Mouse (Mus musculus) v-Abl transformed pro-B cells (cell line): ENCODE data around the gene Cdh3.

ENCODE experiments used
- in situ Hi-C, 2 experiments: fragments of 400-800 bp; cut with MboI; formaldehyde crosslinking; loops; one replicate each; pipeline ENCODE4 v1.15.1; 2025; ENCODE audit not compliant: unreplicated experiment in 2 of 2

Cdh3 gene

DNA sequence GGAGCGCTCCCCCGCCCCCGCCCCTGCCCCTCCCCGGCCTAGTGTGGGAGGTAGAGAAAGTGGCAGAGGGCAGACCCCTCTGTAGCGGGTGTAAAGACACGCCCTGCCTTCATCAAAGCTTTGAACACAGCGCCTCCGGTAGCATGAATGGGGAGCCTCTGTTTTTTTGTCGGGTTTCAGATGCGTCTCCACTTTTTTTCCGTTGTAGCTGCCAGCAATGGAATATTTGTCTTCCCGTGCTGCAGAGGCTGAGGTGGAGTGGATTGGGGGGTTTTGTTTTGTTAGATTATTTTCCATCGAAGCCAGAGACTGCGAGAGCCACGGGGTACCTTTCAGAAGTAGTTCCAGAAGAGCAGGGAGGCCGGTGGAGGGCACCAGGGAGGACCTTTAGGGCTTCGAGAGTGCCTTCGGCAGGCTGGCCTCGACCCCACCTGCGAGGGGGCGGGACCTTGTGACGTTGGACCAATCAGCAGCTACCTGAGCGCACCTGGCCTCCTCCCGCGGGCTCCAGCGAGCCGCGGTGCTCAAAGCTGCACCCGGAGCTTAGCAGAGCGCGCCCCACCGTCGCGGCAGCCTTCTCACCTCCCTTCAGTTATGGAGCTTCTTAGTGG, at the start of gene Cdh3:
Gene Cdh3 (plus strand): TSS at position 527 of the 611 bp plus-strand sequence.
- in situ Hi-C loops: no loop called here

DNA sequence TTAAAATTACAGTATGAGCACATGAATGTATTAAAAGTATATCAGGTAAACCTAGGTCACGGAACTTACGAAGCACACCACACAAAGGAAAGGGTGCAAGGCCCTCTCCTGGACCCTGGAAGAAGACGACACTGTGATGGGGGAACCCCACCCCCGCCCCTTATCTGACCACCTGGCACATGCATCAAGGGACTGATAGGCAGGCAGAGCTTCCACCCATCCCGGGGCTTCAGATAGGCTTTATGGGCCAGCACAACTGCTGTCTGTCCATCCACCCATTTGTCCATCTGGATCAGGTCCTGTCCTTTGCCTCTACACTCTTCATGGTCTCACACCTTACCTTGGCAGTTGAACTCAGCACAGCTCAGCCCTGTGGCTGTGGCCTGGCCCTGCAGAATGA, 48.6 kb upstream of the Cdh3 start:
- in situ Hi-C loops: no loop called here

DNA sequence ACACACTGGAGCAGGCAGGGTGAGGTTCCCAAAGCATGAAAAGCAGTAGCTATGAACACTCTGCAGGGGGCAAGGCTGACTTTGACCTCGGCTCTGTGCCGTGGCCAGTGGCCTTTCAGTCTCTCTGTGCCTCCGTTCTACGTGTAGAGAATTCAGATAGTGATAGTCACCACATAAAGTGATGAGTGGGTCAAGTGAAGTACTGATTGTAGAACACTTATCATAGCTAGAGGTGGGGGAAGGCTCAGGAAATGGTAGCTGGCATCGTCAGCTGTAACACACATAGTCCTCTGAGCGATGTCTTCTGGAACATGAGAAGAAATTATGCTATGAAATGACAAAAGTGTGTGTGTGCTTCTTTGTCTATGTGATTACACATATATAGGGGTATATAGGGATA, 46.9 kb upstream of the Cdh3 start:
- in situ Hi-C loops: no loop called here

DNA sequence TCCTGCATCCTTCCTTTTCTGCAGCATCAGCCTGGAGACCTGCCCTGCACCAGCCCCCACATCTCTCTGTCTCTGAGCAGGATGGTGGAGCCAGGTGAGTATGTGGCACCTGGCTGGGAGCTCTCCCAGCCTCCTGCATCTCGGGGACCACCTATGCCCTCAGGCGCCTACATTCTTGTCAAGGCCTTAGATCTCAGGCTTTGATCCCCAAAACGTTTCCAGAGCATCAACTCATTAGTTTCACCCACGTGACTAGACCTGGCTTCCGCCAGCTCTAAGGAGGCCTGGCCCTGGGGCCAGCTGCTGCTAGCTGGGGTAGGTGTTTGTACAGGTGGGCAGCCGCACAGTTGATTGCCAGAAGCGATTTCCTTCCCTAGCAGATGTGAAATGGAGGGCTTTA, 41.2 kb upstream of the Cdh3 start:
- in situ Hi-C loops: no loop called here

DNA sequence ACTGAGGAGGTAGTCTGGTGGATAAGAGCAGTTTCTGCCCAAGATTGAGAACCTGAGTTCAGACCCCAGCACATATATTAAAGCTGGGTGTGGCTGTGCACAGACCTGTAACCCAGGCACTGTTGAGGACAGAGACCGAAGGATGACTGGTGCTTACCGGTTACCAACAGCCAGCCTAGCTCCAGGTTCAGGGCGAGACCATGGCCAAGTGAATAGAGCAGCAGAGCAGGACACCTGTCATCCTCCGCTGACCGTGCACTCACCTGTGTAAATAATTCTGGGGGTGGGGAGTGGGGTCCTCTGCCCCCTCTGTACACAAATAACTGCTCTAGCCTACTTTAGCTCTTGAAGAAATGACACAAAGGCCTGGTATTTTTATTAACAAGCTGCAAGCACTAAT, 36.7 kb upstream of the Cdh3 start:
- in situ Hi-C loops: no loop called here

DNA sequence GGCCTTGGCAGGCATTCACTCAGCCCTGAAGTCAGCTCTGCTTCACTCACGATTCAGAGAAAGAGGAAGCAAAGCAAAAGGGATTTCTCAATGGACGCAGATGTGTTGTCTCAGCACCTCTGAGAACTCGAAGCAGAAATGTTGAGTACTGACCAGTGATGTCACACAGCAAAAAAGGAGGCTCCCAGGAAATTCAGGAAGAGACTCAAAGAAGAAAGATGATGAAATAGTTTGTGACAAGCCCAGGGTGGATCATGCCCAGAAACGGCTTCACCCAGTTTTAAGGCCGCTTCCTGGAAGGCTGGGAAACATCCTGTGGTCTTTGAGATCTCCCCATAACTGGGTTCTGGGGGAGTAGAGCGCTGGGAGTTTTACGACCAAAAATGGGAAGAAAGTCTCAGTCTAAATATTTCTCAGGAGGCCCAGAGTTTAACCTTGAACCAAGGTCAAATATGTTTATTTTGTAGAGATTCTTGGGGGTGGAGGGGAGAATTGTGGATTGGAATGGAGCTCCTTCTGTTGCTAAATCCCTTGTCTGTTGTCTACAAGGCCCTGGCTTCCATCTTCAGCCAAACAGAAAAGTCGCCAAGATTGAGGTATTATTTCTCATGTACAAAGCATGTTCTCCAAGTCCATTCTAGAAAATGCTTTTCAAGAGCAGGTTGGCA, 10.5 kb upstream of the Cdh3 start, which contains the start of gene 6030452D12Rik:
Gene 6030452D12Rik (plus strand): TSS at position 505 of the 668 bp plus-strand sequence.
- in situ Hi-C loops: no loop called here

DNA sequence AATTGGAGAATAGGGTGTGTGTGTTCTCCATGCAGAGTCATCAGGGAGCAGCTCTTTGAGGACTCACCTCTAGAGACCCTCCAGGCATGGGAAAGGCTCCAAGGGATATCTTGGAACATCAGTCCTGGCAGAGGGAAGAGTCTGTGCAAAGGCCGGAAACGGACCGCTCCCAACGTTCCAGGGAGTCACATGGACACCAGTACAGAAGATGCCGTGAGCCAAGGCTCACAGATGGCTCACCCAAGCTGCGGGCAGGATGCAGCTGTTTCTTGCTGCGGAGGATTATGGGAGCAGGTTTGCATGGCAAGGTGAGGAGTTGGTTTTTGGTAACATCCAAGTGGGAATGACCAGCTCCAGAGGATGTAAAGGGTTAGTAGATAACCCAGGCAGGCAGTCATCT, 6.5 kb upstream of the Cdh3 start:
- in situ Hi-C loops: no loop called here

DNA sequence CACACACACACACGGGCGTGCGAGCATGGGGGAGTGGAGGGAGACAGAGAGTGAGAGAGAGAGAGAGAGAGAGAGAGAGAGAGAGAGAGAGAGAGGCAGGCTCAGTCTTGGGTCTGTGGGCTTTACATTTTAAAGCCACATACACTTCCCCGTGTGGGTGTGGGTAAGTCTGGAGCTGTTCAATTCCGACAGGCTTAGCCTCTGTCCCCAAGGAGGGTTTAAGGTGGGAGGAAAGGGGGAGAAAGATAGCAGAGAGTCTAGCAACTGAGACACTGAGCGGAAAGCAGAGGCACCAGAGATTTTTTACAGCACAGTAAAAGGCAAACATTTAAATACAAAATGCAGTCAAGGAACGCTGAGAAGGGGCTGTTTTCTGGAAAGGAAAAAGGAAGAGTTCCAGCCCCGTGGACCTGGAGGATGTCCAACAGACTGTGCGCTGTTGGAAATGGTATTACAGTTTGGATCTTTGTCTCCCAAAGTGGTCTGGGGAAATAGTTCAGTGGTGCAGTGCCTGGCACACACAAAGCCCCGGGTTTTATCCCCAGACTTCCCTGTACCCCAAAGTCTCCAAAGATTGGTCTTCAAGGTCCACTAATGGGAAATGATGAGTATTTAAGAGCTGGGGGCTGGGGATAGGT, 5.2 kb upstream of the Cdh3 start:
- in situ Hi-C loops: no loop called here

DNA sequence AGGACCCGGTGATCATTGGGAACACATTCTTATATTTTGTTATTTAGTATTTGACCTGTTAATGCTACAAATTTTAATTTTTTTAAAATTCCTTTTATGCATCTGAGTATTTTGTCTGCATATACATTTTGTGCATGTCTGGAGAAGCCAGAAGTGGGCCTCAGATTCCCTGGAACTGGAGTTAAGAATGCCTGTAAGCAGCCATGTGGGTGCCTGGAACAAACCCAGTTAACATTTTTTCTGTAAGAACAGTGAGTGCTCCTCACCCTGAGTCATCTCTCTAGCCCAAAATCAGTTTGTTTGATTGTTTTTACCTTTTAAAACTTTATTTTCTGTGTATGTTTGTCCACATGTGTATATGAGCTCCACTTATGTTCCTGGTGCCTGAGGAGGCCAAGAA, 4.6 kb upstream of the Cdh3 start:
- in situ Hi-C loops: no loop called here

DNA sequence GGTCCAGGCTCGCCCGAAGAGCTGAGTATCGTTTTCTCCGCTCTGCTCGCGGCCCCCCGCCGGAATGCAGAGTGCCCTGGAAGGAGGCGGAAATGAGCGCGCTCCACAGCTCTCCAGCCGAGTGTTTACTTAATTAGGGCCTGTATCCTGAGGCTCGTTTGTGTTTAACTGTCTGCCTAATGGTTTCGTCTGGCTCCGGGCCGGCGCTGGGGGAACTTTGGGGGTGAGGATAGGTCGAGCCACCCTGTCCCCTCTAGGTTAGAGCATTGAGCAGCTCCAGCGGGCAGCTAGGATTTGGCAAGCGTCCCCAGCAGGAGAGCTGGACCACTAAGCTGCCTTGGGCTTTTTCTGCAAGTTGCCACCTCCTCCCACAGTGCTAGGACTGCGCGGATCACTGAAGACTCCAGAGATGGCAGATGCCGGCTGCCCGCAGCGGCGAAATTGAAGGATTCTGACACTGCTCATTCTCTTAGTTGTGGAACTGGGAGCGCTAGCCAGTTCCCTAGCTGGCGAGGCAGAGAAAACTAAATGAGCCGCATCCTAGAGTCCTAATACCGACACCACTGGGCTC, 2.8 kb upstream of the Cdh3 start:
- in situ Hi-C loops: no loop called here

DNA sequence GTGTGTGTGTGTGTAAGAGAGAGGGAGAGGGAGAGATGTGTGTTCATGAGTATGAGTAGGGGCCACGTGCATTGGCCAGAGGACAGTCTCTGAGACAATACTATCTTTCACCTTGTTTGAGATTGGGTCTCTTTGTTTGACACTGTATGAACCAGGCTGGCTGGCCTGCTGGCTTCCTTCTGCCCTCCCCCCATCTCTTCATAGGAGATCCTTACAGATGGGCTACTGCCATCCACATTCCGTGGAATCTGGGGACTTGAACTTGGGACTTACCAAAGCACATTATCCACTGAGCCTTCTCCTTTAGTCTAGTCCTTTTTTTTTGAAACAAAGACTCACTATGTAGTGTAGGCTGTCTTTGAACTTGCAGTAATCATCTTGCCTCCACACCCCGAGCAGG, 2.2 kb upstream of the Cdh3 start:
- in situ Hi-C loops: no loop called here

DNA sequence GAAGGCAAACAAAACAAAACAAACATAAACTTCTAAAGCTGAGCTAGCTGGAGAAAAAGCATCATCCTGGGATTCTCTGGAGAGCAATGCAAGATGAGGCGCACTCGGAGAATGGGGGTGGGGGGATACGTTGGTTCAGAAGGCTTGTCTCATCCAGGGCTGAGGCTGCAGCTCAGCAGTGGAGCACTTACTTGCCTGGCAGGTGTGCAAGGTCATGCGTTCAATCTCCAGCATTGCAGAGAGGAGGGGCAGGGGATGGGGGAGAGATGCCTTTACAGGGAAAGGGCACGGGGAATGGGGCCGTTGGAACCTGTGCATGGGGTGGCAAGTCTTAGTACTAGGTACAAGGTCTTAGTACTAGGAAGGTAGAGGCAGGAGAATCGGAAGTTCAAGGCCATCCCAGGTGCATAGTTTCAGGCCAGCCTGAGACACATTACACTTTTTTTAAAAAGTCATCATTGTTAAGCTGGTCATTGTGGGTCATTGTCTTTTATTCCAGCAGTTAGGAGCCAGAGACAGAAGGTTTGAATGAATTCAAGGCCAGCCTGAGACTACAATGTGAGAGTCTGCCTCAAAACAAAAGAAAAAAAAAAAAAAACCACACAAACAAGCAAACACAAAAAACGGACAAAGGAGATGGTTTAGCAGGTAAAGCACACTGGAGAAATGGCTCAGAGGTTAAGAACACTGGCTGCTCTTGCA, 1.5 kb upstream of the Cdh3 start:
- in situ Hi-C loops: no loop called here

DNA sequence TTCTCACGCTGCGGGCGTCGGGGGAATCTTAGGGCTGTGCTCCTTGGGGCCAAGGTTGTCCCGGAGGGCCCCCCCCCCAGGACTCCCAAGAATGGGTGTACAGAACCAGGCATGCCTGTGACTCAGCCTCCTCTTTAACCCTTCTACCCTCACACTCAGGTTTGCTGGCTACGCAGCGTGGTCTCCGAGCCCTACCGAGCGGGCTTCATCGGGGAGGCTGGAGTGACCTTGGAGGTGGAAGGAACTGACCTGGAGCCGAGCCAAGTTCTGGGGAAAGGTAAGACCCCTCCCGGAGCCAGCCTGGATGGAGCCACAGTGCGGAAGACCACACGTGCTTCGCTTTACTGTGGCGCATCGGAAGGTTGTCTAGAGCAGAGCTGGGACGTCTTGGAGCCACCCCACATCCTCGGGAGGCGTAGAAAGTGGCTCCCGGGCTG, 392 bp downstream of the Cdh3 start:
- in situ Hi-C loops: no loop called here

DNA sequence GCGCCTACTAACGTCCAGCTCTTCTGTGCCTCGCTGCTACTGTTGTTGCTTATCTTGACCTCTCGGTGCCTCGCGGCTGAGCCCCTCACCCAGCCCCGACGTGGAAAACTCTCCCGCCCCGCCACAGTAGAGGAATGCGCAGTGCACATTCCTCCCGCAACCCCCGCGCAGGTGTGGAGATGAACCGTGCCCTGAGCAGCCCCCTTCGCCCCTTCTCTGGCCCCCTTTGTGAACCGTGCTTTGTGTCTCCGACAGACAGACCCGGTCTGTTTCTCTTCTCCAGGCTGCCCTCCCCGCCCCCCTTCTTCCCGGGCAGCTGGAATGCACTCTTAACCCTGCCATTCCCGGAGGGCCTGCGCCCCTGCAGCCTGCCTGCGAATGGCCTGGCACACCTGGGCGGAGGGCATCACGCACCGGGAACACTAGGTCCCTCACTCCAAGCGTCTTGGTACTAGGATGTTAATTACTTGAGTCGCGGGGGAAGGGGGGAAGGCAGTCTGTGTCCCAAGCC, 895 bp downstream of the Cdh3 start:
- in situ Hi-C loops: no loop called here

DNA sequence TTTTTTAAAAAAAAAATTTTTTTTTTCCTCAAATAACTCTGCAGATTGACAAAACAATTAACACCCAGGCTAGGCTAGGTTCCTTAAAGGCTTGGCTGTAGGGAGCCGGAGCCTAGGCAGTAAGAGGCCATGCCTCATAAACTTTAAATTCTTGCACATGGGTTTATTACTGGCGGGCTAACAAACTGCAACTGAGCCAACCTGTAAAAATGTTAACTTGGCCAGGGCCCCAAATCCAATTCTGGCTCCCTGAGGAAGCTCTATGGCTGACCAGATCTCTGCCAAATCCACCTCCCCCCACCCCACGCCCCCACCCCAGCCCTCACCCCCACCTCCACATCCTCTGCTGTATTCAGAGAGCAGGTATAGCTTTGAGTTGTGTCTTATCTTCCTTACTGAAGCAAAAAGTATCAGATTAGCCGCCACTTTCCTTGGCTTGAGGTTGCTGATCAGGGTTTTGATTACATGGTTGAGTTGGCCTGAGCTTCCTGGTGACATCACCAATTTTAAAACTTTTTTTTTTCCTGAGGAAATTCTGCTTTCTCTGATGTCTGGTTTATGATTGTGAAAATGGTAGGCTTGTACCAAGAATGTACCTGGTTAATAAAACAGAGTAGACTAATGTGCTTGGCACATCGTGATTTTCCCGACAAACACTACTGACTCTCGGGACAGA, 1.9 kb downstream of the Cdh3 start:
- in situ Hi-C loops: no loop called here

DNA sequence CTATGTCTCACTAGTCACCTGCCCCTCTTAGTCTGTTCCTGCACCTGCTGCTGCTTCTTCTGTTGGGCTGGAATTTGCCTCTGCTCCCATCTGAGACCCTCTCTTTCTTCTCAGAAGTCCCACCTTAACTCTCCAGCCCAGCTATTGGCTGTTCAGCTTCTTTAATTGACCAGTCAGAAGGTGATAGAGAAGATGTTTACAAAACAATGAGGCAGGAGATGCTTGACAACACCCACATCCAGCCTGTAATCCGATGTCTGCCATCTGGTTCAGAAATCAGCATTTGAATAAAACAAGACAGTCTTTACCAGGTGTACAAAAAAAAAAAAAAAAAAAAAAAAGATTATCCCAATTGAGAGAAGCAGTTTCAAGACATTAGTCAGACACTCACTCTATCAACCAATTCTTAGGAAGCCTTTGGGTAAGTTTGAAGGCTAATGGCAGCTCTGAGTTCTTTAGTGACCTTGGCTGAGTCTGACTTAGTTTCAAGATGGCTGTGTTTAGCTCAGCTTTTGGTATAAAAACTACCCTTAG, 5.3 kb downstream of the Cdh3 start:
- in situ Hi-C loops: no loop called here

DNA sequence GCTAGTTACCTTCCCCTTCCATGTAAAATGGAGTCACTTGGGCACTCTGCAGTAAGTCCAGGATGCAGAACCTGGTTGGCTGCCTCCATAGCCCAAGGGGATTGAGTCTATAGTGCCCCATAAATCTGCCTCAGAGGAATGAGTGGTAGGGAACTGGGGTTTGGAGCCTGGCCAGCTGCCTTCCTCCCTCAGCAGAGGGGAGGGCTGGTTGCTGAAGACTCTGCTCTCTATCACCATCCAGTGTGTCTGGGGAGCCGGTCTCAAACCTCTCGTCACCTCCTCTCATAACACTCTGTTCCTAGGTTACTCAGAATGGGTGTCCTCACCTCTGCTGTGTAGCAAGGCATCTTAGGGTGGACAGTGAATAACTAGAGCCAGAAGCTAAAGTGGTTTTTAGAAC, 5.9 kb downstream of the Cdh3 start:
- in situ Hi-C loops: no loop called here

DNA sequence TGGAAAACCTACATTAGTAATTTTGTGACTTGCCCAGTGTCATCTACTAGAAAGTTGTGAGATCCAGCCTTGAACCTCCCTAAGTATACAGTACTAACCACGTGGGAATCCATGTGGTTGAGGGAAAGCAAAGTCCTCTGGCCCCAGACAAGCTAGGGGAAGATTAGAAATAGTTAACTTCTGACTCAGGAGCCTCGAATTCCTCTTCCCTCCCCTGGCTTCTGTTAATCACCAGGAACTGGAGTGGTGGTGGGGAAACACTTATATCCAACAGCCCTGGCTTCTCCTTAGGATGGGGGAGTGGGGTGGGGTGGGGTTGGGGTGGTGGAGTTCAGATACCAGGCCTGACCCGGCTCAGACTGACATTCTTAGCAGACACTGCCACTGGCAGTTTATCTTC, 8.1 kb downstream of the Cdh3 start:
- in situ Hi-C loops: no loop called here

DNA sequence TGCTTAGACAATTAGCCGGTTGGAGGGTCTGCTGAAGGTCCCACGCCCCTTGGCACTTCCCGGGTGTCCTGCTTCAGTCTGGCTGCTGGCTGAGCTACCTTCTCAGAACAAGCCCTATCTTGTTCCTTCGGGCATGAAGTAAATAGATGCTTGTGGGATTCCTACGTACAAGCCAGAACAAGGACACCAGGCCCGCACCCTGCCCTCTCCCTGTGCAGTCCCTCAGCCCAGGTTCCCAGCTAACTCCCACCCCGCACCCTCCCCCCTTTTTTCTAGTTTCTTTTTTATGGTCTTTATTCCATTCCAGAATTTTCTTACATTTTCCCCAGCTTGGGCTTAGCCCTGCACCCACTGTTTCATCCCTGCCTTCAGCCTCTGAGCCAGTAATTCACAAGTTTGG, 9.9 kb downstream of the Cdh3 start:
- in situ Hi-C loops: no loop called here

DNA sequence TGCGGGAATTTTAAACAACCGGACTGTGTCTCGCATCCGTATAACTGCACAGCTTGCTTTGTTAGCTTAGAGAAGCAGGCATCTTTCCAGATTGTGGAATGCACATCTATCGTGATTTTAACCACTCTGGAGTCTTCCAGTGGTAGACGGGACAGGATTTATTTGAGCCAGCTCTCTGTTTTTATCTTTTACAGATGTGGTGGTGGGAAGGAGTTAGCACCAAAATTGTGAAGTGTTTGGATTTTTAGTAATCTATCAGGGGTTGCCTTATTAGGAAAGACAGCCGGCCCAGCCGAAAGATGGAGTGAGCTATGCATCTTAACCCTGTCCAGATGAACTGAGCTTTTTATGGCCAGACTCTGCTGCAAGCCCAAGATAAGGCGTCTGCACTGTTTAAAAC, 11.2 kb downstream of the Cdh3 start:
- in situ Hi-C loops: no loop called here
